Mouse (Mus musculus) inflammation-experienced regulatory T-cells, adult 6 months (primary cell): ENCODE data around the gene Hist1h2ak. TPM values are rescaled to one million over a fixed set of nuclear protein-coding genes. Genes with fewer than 3 reads are reported as not detected.
A peak's percentile ranks its signal among the peaks of the same experiment; 100 is the strongest.

Source experiments
- ATAC-seq: one replicate; pipeline ENCODE4 v1.8.0; 2017
- polyA plus RNA-seq, 3 experiments: library from polyadenylated mRNA; unstranded; fragments of 100-300 nt; shearing (Covaris generic); gene quantifications; one replicate each; pipeline ENCODE4 v1.2.1; 2017

Gene Hist1h2ak
- 1 to 10 TPM in 1 of 3 experiments, not detected in 2; 6.2 TPM for polyA plus RNA-seq

DNA sequence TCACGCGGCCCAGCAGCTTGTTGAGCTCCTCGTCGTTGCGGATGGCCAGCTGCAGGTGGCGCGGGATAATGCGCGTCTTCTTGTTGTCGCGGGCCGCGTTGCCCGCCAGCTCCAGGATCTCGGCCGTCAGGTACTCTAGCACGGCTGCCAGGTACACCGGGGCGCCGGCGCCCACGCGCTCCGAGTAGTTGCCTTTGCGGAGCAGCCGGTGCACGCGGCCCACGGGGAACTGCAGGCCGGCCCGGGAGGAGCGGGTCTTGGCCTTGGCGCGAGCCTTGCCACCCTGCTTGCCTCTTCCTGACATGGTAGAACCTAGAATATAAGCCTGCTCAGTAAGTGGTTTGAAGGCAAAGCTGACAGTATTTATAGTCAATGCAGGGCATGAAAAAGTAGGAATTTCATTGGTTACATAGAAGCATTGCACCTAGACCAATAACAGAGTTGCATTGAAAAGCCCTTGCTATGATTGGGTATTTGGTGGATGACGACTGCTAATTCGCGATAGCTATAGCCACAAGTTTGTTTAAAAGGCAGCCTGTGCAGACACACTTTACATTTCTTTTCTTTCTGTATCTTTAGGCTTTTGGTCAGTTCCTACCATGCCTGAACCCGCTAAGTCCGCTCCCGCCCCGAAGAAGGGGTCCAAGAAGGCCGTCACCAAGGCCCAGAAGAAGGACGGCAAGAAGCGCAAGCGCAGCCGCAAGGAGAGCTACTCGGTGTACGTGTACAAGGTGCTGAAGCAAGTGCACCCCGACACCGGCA lies at the start of gene Hist1h2ak, which contains the start of gene Hist1h2bn:
Gene Hist1h2ak (minus strand): TSS at position 304 of the 762 bp plus-strand sequence.
Gene Hist1h2bn (plus strand): TSS at position 600 of the 762 bp plus-strand sequence.
- ATAC-seq = peak; percentile 94

DNA sequence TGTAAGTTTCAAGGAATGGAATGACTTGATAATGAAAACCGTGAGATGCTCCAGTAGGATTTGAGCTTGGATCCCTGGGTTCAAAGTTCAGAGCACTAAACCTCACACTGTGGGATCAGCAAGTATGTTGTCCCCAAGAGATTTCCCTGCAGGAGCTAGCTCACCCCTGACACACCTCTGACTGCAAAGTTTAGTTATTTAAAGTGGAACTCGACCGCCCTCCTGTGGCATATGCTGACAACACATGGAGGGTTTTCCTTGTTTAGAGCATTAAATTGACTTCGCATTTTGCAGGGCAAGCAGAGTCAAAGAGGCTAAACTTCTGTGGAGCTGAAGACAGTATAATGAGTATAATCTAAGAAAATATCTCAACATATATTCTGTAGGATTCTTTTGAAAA lies 49.4 kb upstream of the Hist1h2ak start:
- ATAC-seq = peak; percentile 94

GRCm38 (mm10) chr13:21797163-21797562 lies 43.5 kb upstream of the Hist1h2ak start:
- peak; percentile 52 for ATAC-seq

DNA sequence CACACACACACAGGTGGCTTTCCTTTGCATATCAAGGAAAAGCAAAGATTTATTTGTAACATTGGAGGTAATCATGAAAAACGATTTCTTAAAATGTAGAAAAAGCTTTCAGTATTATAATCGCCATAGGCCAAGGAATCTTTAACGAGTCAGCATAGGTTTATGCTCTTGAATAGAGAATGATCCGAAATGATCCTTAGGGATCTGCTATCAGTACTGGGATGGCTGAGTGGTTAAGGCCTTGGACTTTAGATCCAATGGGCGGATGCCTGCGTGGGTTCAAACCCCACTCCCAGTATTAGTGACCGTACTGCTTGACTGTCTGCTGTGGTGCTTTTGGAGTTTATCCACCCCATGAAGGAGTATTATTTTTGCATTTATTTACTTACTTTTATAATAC lies 42.0 kb upstream of the Hist1h2ak start:
- ATAC-seq = no peak

DNA sequence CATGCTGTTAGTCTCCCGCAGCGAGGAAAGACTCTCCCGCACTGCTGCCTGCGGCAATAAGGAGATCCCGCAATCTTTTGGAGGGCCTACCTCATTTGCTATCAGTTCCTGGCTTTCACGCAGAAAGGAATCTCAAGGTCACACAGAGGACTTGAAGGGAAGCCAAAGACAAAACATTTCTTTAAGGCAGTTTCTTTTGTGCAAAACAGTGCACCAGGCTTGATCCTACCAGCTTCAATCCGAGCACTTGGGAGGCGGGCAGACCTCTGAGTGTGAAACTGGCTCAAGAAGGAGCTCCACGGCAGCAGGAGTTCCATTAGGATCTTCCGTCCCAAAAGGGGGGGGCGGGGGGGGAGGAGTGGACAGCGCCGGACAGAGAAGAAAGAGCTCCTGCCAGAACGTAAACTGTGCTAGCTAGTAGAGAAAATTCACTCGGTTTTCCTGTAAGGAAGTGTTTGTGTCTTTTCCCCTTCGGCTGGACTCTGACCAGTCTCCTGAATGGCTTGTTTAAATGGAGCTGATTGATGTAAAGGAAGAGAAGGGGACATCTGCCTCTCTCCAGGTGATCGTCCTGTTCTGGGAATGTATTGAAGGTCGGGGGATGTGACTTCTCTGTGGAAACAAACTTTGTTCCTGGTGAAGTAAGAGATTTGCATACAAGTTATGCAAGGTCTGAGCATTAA lies 37.1 kb upstream of the Hist1h2ak start:
- no peak for ATAC-seq

GRCm38 (mm10) chr13:21789925-21790324 lies 36.3 kb upstream of the Hist1h2ak start:
- no peak for ATAC-seq

GRCm38 (mm10) chr13:21787760-21788593 lies 34.4 kb upstream of the Hist1h2ak start:
- no peak for ATAC-seq

- ATAC-seq = peak; percentile 90
Measured at GRCm38 (mm10) chr13:21786899-21787629, 33.4 kb upstream of the Hist1h2ak start, which contains the start of the genes Hist1h2an and Hist1h2bp. TSS of gene Hist1h2an (minus strand) at chr13:21787218. TSS of gene Hist1h2bp (plus strand) at chr13:21787461.

GRCm38 (mm10) chr13:21786189-21786898 lies 32.7 kb upstream of the Hist1h2ak start:
- no peak for ATAC-seq

- no peak for ATAC-seq
Measured at GRCm38 (mm10) chr13:21784311-21784710, 30.7 kb upstream of the Hist1h2ak start.

DNA sequence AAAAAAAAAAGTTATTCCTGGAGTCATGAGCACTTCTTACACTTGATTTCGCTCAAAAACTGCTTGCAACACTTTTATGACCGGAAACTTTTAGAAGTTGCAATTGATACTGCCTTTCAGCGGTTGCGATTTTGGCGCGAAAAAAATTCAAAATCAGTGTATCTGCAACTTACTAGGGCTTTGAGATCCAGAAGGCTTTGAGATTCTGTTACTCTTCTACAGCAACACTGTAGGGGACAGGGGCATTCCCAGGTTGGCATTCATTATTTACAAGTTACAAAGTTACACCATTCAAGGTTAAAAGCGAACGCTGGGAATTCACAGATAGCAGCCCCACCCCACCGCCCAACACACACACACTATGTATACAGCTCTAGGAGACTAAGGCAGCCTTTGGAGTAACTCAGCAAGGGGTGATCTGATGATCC lies 30.1 kb upstream of the Hist1h2ak start:
- ATAC-seq = no peak

DNA sequence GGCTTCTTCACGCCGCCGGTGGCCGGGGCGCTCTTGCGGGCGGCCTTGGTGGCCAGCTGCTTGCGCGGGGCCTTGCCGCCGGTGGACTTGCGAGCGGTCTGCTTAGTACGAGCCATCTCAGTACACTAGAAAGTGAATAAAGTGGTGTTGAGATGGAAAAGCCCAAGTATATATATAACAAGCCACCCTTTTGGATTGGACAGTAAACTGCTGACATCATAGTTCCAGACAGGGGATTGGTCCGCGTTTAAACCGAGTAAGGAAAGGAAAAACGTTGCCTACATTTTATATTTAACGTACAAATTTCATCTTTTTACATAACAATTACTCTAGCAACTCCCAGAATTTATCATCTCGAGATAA lies 29.6 kb upstream of the Hist1h2ak start, which contains the start of gene Hist1h3i:
Gene Hist1h3i (minus strand): TSS at position 116 of the 363 bp plus-strand sequence.
- peak; percentile 61 for ATAC-seq

DNA sequence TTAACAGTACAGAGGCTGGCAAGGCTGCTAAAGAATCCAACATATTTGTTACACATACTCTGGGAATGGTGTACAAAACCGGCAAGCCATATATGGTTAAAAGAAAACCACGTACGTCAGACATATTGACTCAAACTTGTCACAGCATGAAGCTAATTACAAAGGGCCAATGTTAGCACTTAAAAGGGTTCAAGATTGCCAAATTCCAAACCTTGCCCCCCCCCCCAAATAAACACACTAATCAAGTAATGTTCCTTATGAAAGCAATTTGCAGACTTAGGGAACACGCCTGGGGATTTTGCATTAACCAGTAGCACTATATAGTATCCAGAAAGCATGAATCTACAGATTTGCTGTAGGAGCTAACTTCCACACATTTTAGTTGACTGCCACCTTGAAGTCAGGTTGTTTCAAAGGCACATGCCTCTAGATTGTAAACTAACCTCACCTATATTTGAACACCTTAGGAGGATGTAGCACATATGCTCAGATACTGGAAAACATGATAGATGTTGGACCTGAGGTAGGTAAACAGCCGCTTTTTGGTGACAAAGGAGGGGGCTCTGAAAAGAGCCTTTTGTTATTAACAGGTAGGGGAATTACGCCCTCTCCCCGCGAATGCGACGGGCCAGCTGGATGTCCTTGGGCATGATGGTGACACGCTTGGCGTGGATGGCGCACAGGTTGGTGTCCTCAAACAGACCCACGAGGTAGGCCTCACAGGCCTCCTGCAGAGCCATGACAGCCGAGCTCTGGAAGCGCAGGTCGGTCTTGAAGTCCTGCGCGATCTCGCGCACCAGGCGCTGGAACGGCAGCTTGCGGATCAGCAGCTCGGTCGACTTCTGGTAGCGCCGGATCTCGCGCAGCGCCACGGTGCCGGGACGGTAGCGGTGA lies 29.0 kb upstream of the Hist1h2ak start:
- peak; percentile 2 for ATAC-seq

DNA sequence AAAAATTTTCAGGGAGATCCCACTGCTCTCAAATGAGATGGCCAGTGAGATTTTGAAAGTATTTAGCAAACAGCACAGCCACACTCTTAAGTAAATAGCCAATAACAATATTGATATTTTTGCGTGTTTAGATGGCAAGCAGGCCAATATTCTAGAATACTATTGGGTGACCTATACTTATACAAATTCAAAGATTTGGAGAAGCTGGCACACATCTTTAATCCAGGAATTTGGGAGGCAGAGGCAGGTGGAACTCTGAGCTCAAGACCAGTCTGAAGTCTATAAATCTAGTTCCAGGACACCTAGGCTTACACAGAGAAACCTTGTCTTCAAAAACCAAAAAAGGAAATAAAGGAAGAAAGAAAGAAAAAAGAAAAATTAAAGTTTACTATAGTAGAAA lies 28.0 kb upstream of the Hist1h2ak start:
- no peak for ATAC-seq

DNA sequence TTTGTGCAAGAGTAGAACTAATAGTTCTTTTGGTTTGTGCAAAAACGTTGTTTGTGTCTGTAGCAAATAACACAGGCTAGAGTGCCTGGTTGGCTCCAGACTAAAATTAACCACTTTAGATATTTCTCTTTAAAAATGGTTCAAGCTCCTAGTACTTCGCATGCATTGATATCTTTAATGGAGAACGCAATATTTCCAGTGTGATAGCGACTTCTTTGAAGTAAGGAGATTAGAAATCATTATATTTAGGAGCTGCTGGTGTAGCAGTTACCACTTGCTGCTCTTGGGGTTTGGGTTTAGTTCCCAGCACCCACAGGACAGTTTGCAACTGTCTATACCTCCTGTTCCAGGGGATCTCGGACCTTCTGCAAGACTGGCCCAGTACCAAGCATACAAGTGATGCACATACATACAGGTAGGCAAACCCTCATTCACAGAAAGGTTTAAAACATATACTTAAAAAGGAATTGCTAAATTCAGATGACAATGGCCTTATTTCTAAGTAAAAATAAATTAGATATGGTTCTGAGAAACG lies 27.5 kb upstream of the Hist1h2ak start:
- no peak for ATAC-seq

DNA sequence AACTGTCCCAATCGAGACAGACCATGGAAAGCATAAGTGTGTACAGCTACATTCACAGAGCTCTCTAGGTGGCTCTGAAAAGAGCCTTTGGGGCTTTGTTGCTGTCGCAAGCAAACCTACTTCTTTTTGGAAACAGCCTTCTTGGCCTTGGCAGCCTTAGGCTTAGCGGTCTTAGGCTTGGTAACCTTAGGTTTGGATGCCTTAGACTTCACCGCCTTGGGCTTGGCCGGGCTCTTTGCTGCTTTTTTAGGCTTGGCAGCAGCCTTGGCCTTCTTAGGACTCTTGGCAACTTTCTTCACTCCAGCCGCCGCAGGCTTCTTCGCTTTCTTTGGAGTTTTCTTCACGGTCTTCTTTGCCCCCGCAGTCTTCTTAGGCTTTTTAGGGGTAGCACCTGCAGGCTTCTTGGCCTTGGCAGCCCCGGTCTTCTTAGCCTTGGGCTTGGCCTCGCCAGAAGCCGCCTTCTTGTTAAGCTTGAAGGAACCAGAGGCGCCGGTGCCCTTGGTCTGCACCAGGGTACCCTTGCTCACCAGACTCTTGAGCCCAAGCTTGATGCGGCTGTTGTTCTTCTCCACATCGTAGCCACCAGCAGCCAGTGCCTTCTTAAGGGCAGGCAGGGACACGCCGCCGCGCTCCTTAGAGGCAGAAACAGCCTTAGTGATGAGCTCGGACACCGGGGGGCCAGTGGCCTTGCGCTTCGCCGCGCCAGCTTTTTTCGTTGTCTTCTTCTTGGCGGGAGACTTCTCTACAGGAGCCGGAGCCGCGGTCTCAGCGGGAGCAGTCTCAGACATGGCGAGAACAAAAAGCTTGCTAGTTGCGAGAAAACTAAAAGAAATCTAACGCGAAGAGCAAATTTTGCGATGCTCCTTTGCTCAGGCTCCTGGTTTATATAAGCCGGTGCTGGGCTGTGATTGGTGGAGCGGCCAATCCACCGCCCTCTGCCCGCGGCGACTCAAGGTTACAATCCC lies 26.4 kb upstream of the Hist1h2ak start, which contains the start of gene Hist1h1b:
Gene Hist1h1b (minus strand): TSS at position 859 of the 965 bp plus-strand sequence.
- ATAC-seq = no peak

GRCm38 (mm10) chr13:21778814-21779766 lies 25.5 kb upstream of the Hist1h2ak start:
- peak; percentile 91 for ATAC-seq
